Mouse (Mus musculus): ENCODE measurements around the gene Zbtb20.
"Not testable (repeated sequence)": the region's sequence is repeated elsewhere in the genome, so short reads cannot be mapped to it uniquely, and the experiment has no call there.

The Zbtb20 gene

GRCm38 (mm10) chr16:42910716-42911115, 35.0 kb downstream of the Zbtb20 start:
- DNase-seq: peak; percentile 18

GRCm38 (mm10) chr16:42911326-42911725, 35.6 kb downstream of the Zbtb20 start:
- DNase-seq: no peak

GRCm38 (mm10) chr16:42911815-42912214, 36.1 kb downstream of the Zbtb20 start:
- peak; percentile 25 for DNase-seq

GRCm38 (mm10) chr16:42913291-42913690, 37.6 kb downstream of the Zbtb20 start:
- DNase-seq: no peak

GRCm38 (mm10) chr16:42914457-42915085, 38.9 kb downstream of the Zbtb20 start:
- DNase-seq: peak; percentile 72

- no peak for DNase-seq
Observed at GRCm38 (mm10) chr16:42919992-42920760, 44.5 kb downstream of the Zbtb20 start.

GRCm38 (mm10) chr16:42921436-42921835, 45.8 kb downstream of the Zbtb20 start:
- no peak for DNase-seq

- no peak for DNase-seq
Observed at GRCm38 (mm10) chr16:42938211-42938610, 62.5 kb downstream of the Zbtb20 start.

- DNase-seq: no peak
Observed at GRCm38 (mm10) chr16:42947016-42947415, 71.3 kb downstream of the Zbtb20 start.

GRCm38 (mm10) chr16:42955401-42955800, 79.7 kb downstream of the Zbtb20 start:
- not testable (repeated sequence) for DNase-seq

- DNase-seq: no peak
Observed at GRCm38 (mm10) chr16:42972872-42973271, 97.2 kb downstream of the Zbtb20 start.

- DNase-seq: no peak
Observed at GRCm38 (mm10) chr16:42998896-42999295, 123.2 kb downstream of the Zbtb20 start.

- DNase-seq: no peak
Observed at GRCm38 (mm10) chr16:43026351-43026750, 150.7 kb downstream of the Zbtb20 start.

GRCm38 (mm10) chr16:43029243-43029642, 153.6 kb downstream of the Zbtb20 start:
- no peak for DNase-seq

- DNase-seq: no peak
Observed at GRCm38 (mm10) chr16:43035709-43036108, 160.0 kb downstream of the Zbtb20 start.

GRCm38 (mm10) chr16:43036510-43036909, 160.8 kb downstream of the Zbtb20 start:
- DNase-seq: no peak

GRCm38 (mm10) chr16:43037320-43037719, 161.6 kb downstream of the Zbtb20 start:
- no peak for DNase-seq

GRCm38 (mm10) chr16:43045611-43046010, 169.9 kb downstream of the Zbtb20 start:
- DNase-seq: no peak

GRCm38 (mm10) chr16:43046686-43047085, 171.0 kb downstream of the Zbtb20 start:
- no peak for DNase-seq

- DNase-seq: no peak
Observed at GRCm38 (mm10) chr16:43069666-43070295, 194.1 kb downstream of the Zbtb20 start.

- no peak for DNase-seq
Observed at GRCm38 (mm10) chr16:43071875-43072274, 196.2 kb downstream of the Zbtb20 start.

- no peak for DNase-seq
Observed at GRCm38 (mm10) chr16:43072818-43073594, 197.3 kb downstream of the Zbtb20 start.

GRCm38 (mm10) chr16:43080403-43080802, 204.7 kb downstream of the Zbtb20 start:
- DNase-seq: no peak

Measured in lung, postnatal 14 days (tissue).